Mouse (Mus musculus): ENCODE measurements at regions not wholly inside any gene's neighbourhood (a gene's known extent, or its start where the extent isn't known, plus 50 kb on each side); places are given as distances from the start of the nearest gene placed in this dataset.

DNA sequence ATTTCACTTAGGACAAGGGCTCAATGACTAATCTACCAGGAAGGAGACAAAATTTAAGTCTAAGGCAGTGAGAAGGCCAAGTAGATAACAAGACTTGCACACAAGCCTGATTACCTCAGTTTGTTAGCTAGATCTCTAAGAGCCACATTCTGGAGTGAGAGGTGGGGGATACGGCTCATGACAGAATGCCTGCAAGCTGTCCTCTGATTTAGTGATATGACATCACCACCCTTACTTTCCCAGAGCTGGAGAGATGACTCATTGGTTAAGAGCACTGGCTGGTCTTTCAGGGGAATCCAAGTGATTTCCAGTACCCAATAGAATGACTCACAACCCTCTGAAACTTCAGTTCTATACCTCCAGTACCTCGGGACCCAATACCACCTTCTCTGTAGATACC, 177.5 kb upstream of the Lyplal1 start:
- H3K4me3 ChIP-seq (ENCODE audit: low read depth, low read length) = no peak overlapping the region
- H3K36me3 ChIP-seq (ENCODE audit: control insufficient read depth, insufficient read depth, low read length) = no peaks in the 10 kb centered on the region
- 90% methylated on average over 2 of the region's 2 CpGs for WGBS
- H3K9me3 ChIP-seq (ENCODE audit: control insufficient read depth, low read length) = no peaks in the 10 kb centered on the region
- H3K4me2 ChIP-seq (ENCODE audit: low read depth) = no peak overlapping the region
- no peaks in the 10 kb centered on the region for H3K4me1 ChIP-seq (ENCODE audit: control insufficient read depth, insufficient read depth, low read length)
- no peak overlapping the region for H3K27ac ChIP-seq (ENCODE audit: low read depth, low read length)
- ATAC-seq (ENCODE audit: insufficient read depth, low FRiP score, low TSS enrichment) = no peak
- H3K27me3 ChIP-seq (ENCODE audit: control insufficient read depth, insufficient read depth, low read length) = no peaks in the 10 kb centered on the region
- no peak overlapping the region for H3K9ac ChIP-seq (ENCODE audit: low read length)
- no peak for DNase-seq (ENCODE audit: low spot score)

DNA sequence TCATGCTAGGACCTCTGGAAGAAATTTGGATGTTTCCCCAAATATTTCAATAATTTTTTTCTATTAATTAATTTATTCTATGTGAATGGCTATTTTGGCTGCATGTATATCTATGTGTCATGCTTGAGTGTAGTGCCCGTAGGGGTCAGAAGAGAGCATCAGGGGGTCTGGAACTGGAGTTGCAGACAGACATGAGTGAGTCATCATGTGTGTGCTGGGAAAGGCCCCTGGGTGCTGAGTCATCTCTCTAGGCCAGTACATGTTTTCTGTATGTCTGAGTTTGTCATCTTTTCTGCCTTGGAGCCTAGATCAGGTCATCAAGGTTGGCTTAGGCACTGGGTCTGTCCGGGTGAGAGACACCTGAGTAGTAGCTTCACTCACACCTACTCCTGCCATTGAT, 172.0 kb upstream of the Lyplal1 start:
- 84% methylated on average over 2 of the region's 2 CpGs for WGBS
- Histone ChIP-seq H3K4me2 (ENCODE audit: low read depth) (no peak overlapping the region), H3K27ac (ENCODE audit: low read depth, low read length) (no peak overlapping the region), H3K4me1 (ENCODE audit: control insufficient read depth, insufficient read depth, low read length) (no peaks in the 10 kb centered on the region), H3K9me3 (ENCODE audit: control insufficient read depth, low read length) (no peaks in the 10 kb centered on the region), H3K36me3 (ENCODE audit: control insufficient read depth, insufficient read depth, low read length) (no peaks in the 10 kb centered on the region), H3K4me3 (ENCODE audit: low read depth, low read length) (no peak overlapping the region), H3K9ac (ENCODE audit: low read length) (no peak overlapping the region), H3K27me3 (ENCODE audit: control insufficient read depth, insufficient read depth, low read length) (no peaks in the 10 kb centered on the region)
- ATAC-seq (ENCODE audit: insufficient read depth, low FRiP score, low TSS enrichment) (no peak), DNase-seq (ENCODE audit: low spot score) (no peak)

DNA sequence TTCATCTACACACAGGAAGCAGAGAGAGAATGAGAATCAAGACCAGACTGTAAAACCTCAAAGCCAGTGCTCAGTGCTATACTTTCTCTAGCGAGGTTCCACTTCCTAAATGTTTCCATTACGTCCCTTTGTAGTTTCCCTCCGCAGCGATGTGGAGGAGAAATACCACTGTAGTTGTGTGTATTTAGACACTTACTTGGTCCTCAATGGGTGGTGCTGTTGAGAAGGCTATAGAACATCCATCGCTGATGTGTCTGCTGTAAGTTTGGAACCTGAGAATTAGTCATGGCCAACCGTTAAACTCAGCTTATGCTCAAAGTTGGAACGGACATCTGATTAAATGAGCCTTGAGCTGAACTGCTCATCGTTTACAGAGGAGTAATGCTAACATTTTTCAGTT, 170.7 kb upstream of the Lyplal1 start:
- H3K27me3 ChIP-seq (ENCODE audit: control insufficient read depth, insufficient read depth, low read length) = no peaks in the 10 kb centered on the region
- no peak overlapping the region for H3K27ac ChIP-seq (ENCODE audit: low read depth, low read length)
- H3K4me1 ChIP-seq (ENCODE audit: control insufficient read depth, insufficient read depth, low read length) = no peaks in the 10 kb centered on the region
- H3K36me3 ChIP-seq (ENCODE audit: control insufficient read depth, insufficient read depth, low read length) = no peaks in the 10 kb centered on the region
- no peaks in the 10 kb centered on the region for H3K9me3 ChIP-seq (ENCODE audit: control insufficient read depth, low read length)
- H3K4me3 ChIP-seq (ENCODE audit: low read depth, low read length) = no peak overlapping the region
- no peak overlapping the region for H3K9ac ChIP-seq (ENCODE audit: low read length)
- ATAC-seq (ENCODE audit: insufficient read depth, low FRiP score, low TSS enrichment) (no peak), DNase-seq (ENCODE audit: low spot score) (no peak)
- 87% methylated on average over 8 of the region's 8 CpGs for WGBS
- H3K4me2 ChIP-seq (ENCODE audit: low read depth) = no peak overlapping the region

DNA sequence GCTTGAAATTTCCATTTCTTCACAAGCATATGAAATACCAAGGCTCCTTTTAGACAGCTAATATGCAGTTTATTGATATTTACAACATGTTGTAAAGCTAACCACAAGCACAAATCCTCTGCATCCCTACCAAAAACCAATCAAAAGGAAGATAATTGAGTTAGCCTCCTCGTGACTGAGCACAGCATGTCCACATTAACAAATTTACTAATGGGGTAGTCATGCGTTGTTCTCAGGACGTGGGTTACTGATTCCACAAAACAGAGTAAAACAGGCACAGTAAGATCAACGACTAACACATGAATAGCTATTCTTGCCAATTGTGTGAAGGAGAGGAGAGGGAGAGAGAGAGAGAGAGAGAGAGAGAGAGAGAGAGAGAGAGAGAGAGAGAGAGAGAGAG, 169.3 kb upstream of the Lyplal1 start:
- Histone ChIP-seq H3K4me2 (ENCODE audit: low read depth) (no peak overlapping the region), H3K4me1 (ENCODE audit: control insufficient read depth, insufficient read depth, low read length) (no peaks in the 10 kb centered on the region), H3K9ac (ENCODE audit: low read length) (no peak overlapping the region), H3K36me3 (ENCODE audit: control insufficient read depth, insufficient read depth, low read length) (no peaks in the 10 kb centered on the region), H3K9me3 (ENCODE audit: control insufficient read depth, low read length) (no peaks in the 10 kb centered on the region), H3K27me3 (ENCODE audit: control insufficient read depth, insufficient read depth, low read length) (no peaks in the 10 kb centered on the region), H3K27ac (ENCODE audit: low read depth, low read length) (no peak overlapping the region), H3K4me3 (ENCODE audit: low read depth, low read length) (no peak overlapping the region)
- ATAC-seq (ENCODE audit: insufficient read depth, low FRiP score, low TSS enrichment) (no peak), DNase-seq (ENCODE audit: low spot score) (no peak)
- WGBS = 50% methylated on average over 4 of the region's 4 CpGs

DNA sequence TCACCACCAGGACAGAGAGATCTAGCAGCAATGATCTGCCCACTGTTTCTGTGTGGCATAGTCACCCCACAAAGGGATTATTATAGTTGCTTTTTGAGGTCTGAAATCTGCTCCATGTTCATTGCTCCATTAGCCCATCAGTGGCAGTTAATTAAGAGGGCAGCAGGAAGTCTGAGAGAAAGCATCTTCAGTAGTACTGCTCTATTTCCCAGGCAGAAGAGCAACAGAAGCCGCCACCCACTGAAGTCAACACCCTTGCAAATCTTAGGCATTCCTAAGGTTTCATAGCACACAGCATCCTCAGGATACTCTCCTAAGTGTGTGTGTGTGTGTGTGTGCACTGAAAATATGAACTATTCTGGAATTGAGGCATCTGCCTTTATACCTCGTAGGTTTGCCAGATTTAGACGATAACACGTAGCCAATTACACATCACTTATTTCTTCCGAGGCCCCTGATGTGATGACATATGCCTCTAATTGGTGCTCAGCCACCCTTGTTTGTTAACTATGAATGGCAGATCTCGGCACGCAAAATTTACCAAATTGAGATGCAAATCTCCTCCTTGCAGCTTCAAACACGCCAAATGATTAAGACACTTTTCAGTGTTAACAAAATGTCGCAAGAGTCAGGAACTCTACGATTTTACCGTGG, 161.0 kb upstream of the Lyplal1 start:
- no peaks in the 10 kb centered on the region for H3K4me1 ChIP-seq (ENCODE audit: control insufficient read depth, insufficient read depth, low read length)
- ATAC-seq (ENCODE audit: insufficient read depth, low FRiP score, low TSS enrichment) (no peak), DNase-seq (ENCODE audit: low spot score) (no peak)
- 73% methylated on average over 11 of the region's 11 CpGs for WGBS
- no peak overlapping the region for H3K27ac ChIP-seq (ENCODE audit: low read depth, low read length)
- no peaks in the 10 kb centered on the region for H3K27me3 ChIP-seq (ENCODE audit: control insufficient read depth, insufficient read depth, low read length)
- no peak overlapping the region for H3K4me2 ChIP-seq (ENCODE audit: low read depth)
- H3K36me3 ChIP-seq (ENCODE audit: control insufficient read depth, insufficient read depth, low read length) = no peaks in the 10 kb centered on the region
- no peaks in the 10 kb centered on the region for H3K9me3 ChIP-seq (ENCODE audit: control insufficient read depth, low read length)
- H3K9ac ChIP-seq (ENCODE audit: low read length) = no peak overlapping the region
- H3K4me3 ChIP-seq (ENCODE audit: low read depth, low read length) = no peak overlapping the region

DNA sequence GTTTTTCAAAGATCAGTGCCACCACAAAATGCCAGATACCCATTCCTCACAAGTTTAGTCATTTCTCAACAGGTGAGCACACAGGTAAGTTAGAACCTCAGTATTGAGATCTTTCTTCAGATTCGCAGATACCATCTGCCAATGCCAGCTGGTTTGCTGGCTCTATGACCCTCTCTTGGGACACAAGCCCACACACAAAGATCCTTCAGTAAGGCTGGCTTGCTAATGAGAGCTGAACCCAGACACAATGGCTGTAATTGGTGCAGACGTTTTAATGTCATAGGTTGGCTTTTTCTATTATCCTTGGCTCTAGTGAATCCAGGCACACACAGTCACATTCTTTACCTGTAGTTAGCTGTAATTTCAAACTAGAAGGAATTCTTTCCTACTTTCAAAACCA, 154.3 kb upstream of the Lyplal1 start:
- no peaks in the 10 kb centered on the region for H3K36me3 ChIP-seq (ENCODE audit: control insufficient read depth, insufficient read depth, low read length)
- H3K27ac ChIP-seq (ENCODE audit: low read depth, low read length) = no peak overlapping the region
- ATAC-seq (ENCODE audit: insufficient read depth, low FRiP score, low TSS enrichment) (no peak), DNase-seq (ENCODE audit: low spot score) (no peak)
- no peak overlapping the region for H3K9ac ChIP-seq (ENCODE audit: low read length)
- H3K4me3 ChIP-seq (ENCODE audit: low read depth, low read length) = no peak overlapping the region
- no peaks in the 10 kb centered on the region for H3K27me3 ChIP-seq (ENCODE audit: control insufficient read depth, insufficient read depth, low read length)
- no peaks in the 10 kb centered on the region; the same call in 1 of the 2 replicates for H3K4me1 ChIP-seq (ENCODE audit: control insufficient read depth, insufficient read depth, low read length)
- no peaks in the 10 kb centered on the region for H3K9me3 ChIP-seq (ENCODE audit: control insufficient read depth, low read length)
- no peak overlapping the region for H3K4me2 ChIP-seq (ENCODE audit: low read depth)
- WGBS = 64% methylated on average over 2 of the region's 2 CpGs

DNA sequence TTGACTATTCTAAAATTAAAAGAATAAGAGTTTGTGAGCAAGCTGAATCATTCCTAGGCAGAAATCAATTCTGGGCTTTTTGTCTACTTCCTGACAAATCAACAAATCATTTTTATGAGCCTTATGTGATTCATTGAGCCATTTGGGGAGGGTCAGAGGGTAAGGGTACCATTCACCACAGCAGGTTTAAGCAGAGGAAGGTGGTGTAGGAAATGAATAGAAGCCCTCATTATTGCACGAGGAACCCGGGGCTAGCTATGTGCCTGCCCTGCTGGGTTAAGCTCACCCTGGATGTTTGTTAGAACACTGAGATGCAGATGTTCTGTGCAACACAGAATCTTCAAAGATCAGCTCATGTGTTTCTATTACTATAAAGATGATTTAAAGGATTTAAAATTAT, 150.2 kb upstream of the Lyplal1 start:
- no peak overlapping the region for H3K4me3 ChIP-seq (ENCODE audit: low read depth, low read length)

DNA sequence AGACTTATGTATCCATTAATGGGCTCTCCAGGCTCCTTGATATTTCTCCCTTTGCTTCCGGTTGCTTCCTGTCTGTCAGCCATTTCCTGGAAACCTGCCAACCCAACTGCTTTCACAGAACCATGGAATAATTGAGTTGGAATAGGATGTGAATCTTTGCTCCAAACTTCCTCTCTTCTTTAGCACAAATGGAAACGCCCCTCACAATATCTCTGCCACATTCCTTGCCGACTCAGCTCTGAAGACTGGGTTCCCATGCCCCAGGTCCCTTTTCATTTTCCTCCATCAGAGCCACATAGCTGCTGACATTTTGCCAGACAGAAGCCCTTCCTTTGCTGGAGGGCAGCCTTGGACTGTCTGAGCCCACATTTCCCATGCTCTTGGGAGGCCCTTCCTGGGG, 147.5 kb upstream of the Lyplal1 start:
- H3K4me3 ChIP-seq (ENCODE audit: low read depth, low read length) = no peak overlapping the region
- ATAC-seq (ENCODE audit: insufficient read depth, low FRiP score, low TSS enrichment) (no peak), DNase-seq (ENCODE audit: low spot score) (no peak)
- WGBS = 73% methylated on average over 3 of the region's 3 CpGs
- H3K9ac ChIP-seq (ENCODE audit: low read length) = no peak overlapping the region
- H3K36me3 ChIP-seq (ENCODE audit: control insufficient read depth, insufficient read depth, low read length) = no peaks in the 10 kb centered on the region
- H3K4me2 ChIP-seq (ENCODE audit: low read depth) = no peak overlapping the region
- no peak overlapping the region for H3K27ac ChIP-seq (ENCODE audit: low read depth, low read length)
- H3K9me3 ChIP-seq (ENCODE audit: control insufficient read depth, low read length) = no peaks in the 10 kb centered on the region
- H3K27me3 ChIP-seq (ENCODE audit: control insufficient read depth, insufficient read depth, low read length) = no peaks in the 10 kb centered on the region
- peaks cover 3% of the 10 kb centered on the region; the same call in 1 of the 2 replicates for H3K4me1 ChIP-seq (ENCODE audit: control insufficient read depth, insufficient read depth, low read length)

More for the DNA sequence above, 150.2 kb upstream of the Lyplal1 start:
- WGBS = 29% methylated on average over 2 of the region's 2 CpGs
- no peaks in the 10 kb centered on the region for H3K9me3 ChIP-seq (ENCODE audit: control insufficient read depth, low read length)
- H3K36me3 ChIP-seq (ENCODE audit: control insufficient read depth, insufficient read depth, low read length) = no peaks in the 10 kb centered on the region
- no peaks in the 10 kb centered on the region; the same call in 1 of the 2 replicates for H3K4me1 ChIP-seq (ENCODE audit: control insufficient read depth, insufficient read depth, low read length)
- ATAC-seq (ENCODE audit: insufficient read depth, low FRiP score, low TSS enrichment) (no peak), DNase-seq (ENCODE audit: low spot score) (no peak)
- no peak overlapping the region for H3K9ac ChIP-seq (ENCODE audit: low read length)
- H3K4me2 ChIP-seq (ENCODE audit: low read depth) = no peak overlapping the region
- no peaks in the 10 kb centered on the region for H3K27me3 ChIP-seq (ENCODE audit: control insufficient read depth, insufficient read depth, low read length)
- no peak overlapping the region for H3K27ac ChIP-seq (ENCODE audit: low read depth, low read length)

DNA sequence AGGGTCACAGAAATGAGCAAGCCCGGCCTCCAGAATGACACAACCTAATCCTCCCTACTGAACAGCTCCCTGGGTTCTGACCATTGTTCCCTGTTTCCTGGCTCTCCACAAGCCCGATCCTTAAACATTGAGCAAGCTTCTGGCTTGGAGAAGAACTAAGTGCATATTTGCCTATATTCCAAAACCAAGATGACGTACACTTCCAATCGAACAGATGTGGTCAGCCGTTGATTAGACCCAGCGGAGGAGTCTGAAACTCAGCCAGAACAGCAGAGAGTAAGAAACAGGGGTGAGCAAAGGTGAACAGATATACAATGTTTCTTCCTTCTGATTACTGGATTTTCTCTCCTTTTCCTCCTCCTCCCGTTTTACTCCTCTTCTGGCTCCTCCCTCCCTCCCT, 146.8 kb upstream of the Lyplal1 start:
- no peak overlapping the region for H3K4me3 ChIP-seq (ENCODE audit: low read depth, low read length)
- WGBS = 83% methylated on average over 7 of the region's 7 CpGs
- no peak overlapping the region for H3K27ac ChIP-seq (ENCODE audit: low read depth, low read length)
- peaks cover 3% of the 10 kb centered on the region; the same call in 1 of the 2 replicates for H3K4me1 ChIP-seq (ENCODE audit: control insufficient read depth, insufficient read depth, low read length)
- no peaks in the 10 kb centered on the region for H3K27me3 ChIP-seq (ENCODE audit: control insufficient read depth, insufficient read depth, low read length)
- H3K9me3 ChIP-seq (ENCODE audit: control insufficient read depth, low read length) = no peaks in the 10 kb centered on the region
- no peak for ATAC-seq (ENCODE audit: insufficient read depth, low FRiP score, low TSS enrichment)
- no peak overlapping the region for H3K9ac ChIP-seq (ENCODE audit: low read length)
- DNase-seq (ENCODE audit: low spot score) = no peak
- H3K36me3 ChIP-seq (ENCODE audit: control insufficient read depth, insufficient read depth, low read length) = no peaks in the 10 kb centered on the region
- no peak overlapping the region for H3K4me2 ChIP-seq (ENCODE audit: low read depth)
